Mouse (Mus musculus) lung, embryonic 14.5 days (tissue): ENCODE data around the gene Aff1. TPM values are rescaled to one million over a fixed set of nuclear protein-coding genes. Genes with fewer than 3 reads are reported as not detected.
A peak's percentile ranks its signal among the peaks of the same experiment; 100 is the strongest.

Source experiments
- ATAC-seq: fragments of 200-750 bp; cut with Nextera tagmentation; 2 replicates; pipeline ENCODE4 v1.8.0; 2017; ENCODE audit warnings: mild to moderate bottlenecking, moderate TSS enrichment, moderate library complexity; ENCODE audit not compliant: insufficient read depth
- DNase-seq: peaks from one replicate; pipeline ENCODE4 v3.0.0-alpha.2; 2015
- H3K27ac ChIP-seq: fragments of 300-500 bp; sonication (generic); 2 replicates; pipeline ENCODE4 v1.5.1; 2014; ENCODE audit warnings: low read depth, mild to moderate bottlenecking, moderate library complexity
- H3K27me3 ChIP-seq: fragments of 300-500 bp; sonication (generic); 2 replicates; pipeline ENCODE4 v1.6.1; 2014; ENCODE audit warnings: low read length, control low read depth; ENCODE audit not compliant: insufficient read depth
- H3K36me3 ChIP-seq: fragments of 300-500 bp; sonication (generic); 2 replicates; pipeline ENCODE4 v1.6.1; 2014; ENCODE audit warnings: control low read depth; ENCODE audit not compliant: insufficient read depth
- H3K4me1 ChIP-seq: fragments of 300-500 bp; sonication (generic); 2 replicates; pipeline ENCODE4 v1.6.1; 2014; ENCODE audit warnings: antibody characterized with exemption, control low read depth; ENCODE audit not compliant: insufficient read depth
- H3K4me2 ChIP-seq: fragments of 300-500 bp; sonication (generic); 2 replicates; pipeline ENCODE4 v1.6.1; 2014; ENCODE audit warnings: mild to moderate bottlenecking
- H3K4me3 ChIP-seq: fragments of 300-500 bp; sonication (generic); 2 replicates; pipeline ENCODE4 v1.5.1; 2014; ENCODE audit warnings: low read depth, low read length
- H3K9ac ChIP-seq: fragments of 300-500 bp; sonication (generic); 2 replicates; pipeline ENCODE4 v1.6.1; 2014
- H3K9me3 ChIP-seq: fragments of 300-500 bp; sonication (generic); 2 replicates; pipeline ENCODE4 v1.6.1; 2016; ENCODE audit warnings: low read depth, low read length, control low read depth
- CTCF ChIP-seq: IDR thresholded peaks from 2 replicates; pipeline ENCODE4 v1.5.1; 2016; ENCODE audit warnings: antibody characterized with exemption, low read depth
- WGBS: fragments of 180-500 bp; shearing (Covaris S2); extraction: QIAGEN DNeasy Blood & Tissue Kit; methylation state at CpG from one replicate; pipeline ENCODE4 v1.1.7; 2014; 5-methylcytosine and 5-hydroxymethylcytosine counted together
- polyA plus RNA-seq: library from polyadenylated mRNA; unstranded; fragments of >200 nt; fragmentation: Nextera tagmentation; extraction: Ambion mirVana; gene quantifications from 2 replicates; pipeline ENCODE4 v1.2.1, GENCODE M21; 2014

Aff1 gene
- polyA plus RNA-seq, 1 experiment from 2014 or later, result 7.1 TPM

- ATAC-seq (no peak), DNase-seq (no peak)
- Histone ChIP-seq H3K27me3 (no peaks in the 10 kb centered on the region), H3K9me3 (no peaks in the 10 kb centered on the region), H3K36me3 (peaks cover 32% of the 10 kb centered on the region), H3K4me1 (no peaks in the 10 kb centered on the region), H3K9ac (no peak overlapping the region), H3K27ac (no peak overlapping the region), H3K4me2 (no peak overlapping the region), H3K4me3 (no peak overlapping the region)
- TF ChIP-seq CTCF, result no peak
- 71% methylated on average over 8 of the region's 8 CpGs for WGBS
These were observed 156.4 kb downstream of the Aff1 start for GRCm38 (mm10) chr5:103848546-103848945.

GRCm38 (mm10) chr5:103852756-103853549, 160.8 kb downstream of the Aff1 start:
- no peak overlapping the region for H3K4me2 ChIP-seq
- no peak for TF ChIP-seq CTCF
- DNase-seq, result no peak
- no peak for ATAC-seq
- H3K4me3 ChIP-seq, result no peak overlapping the region
- WGBS, result 85% methylated on average over 4 of the region's 4 CpGs
- no peak overlapping the region for H3K9ac ChIP-seq
- no peaks in the 10 kb centered on the region for H3K9me3 ChIP-seq
- no peaks in the 10 kb centered on the region for H3K27me3 ChIP-seq
- H3K4me1 ChIP-seq, result no peaks in the 10 kb centered on the region
- H3K36me3 ChIP-seq, result peaks cover 23% of the 10 kb centered on the region
- H3K27ac ChIP-seq, result no peak overlapping the region

GRCm38 (mm10) chr5:103854041-103854806, 162.1 kb downstream of the Aff1 start:
- no peaks in the 10 kb centered on the region for H3K4me1 ChIP-seq

GRCm38 (mm10) chr5:103854807-103855194, 162.6 kb downstream of the Aff1 start:
- 87% methylated on average over 5 of the region's 5 CpGs for WGBS

More at GRCm38 (mm10) chr5:103854041-103854806, 162.1 kb downstream of the Aff1 start:
- Histone ChIP-seq H3K9ac (no peak overlapping the region), H3K4me2 (no peak overlapping the region), H3K27ac (no peak overlapping the region), H3K9me3 (no peaks in the 10 kb centered on the region), H3K27me3 (no peaks in the 10 kb centered on the region), H3K4me3 (no peak overlapping the region), H3K36me3 (peaks cover 21% of the 10 kb centered on the region)
- ATAC-seq, result peak; percentile 53
- no peak for TF ChIP-seq CTCF
- DNase-seq, result peak; percentile 44
- WGBS, result 64% methylated on average over 17 of the region's 17 CpGs

GRCm38 (mm10) chr5:103855483-103856211, 163.5 kb downstream of the Aff1 start:
- H3K4me3 ChIP-seq, result no peak overlapping the region
- no peak overlapping the region for H3K27ac ChIP-seq
- H3K4me1 ChIP-seq, result no peaks in the 10 kb centered on the region
- H3K36me3 ChIP-seq, result peaks cover 12% of the 10 kb centered on the region; the same call in 1 of the 2 replicates
- H3K27me3 ChIP-seq, result no peaks in the 10 kb centered on the region
- DNase-seq (no peak), ATAC-seq (peak; percentile 61)
- no peaks in the 10 kb centered on the region for H3K9me3 ChIP-seq
- H3K4me2 ChIP-seq, result no peak overlapping the region
- WGBS, result 62% methylated on average over 14 of the region's 14 CpGs
- H3K9ac ChIP-seq, result no peak overlapping the region
- no peak for TF ChIP-seq CTCF

More at GRCm38 (mm10) chr5:103854807-103855194, 162.6 kb downstream of the Aff1 start:
- no peak overlapping the region for H3K4me2 ChIP-seq
- H3K4me1 ChIP-seq, result no peaks in the 10 kb centered on the region
- no peak overlapping the region for H3K27ac ChIP-seq
- TF ChIP-seq CTCF, result no peak
- DNase-seq, result no peak
- no peak overlapping the region for H3K9ac ChIP-seq
- ATAC-seq, result no peak
- no peak overlapping the region for H3K4me3 ChIP-seq
- no peaks in the 10 kb centered on the region for H3K27me3 ChIP-seq
- H3K9me3 ChIP-seq, result no peaks in the 10 kb centered on the region
- peaks cover 15% of the 10 kb centered on the region for H3K36me3 ChIP-seq

- H3K9me3 ChIP-seq, result no peaks in the 10 kb centered on the region
- no peak overlapping the region for H3K9ac ChIP-seq
- H3K27ac ChIP-seq, result no peak overlapping the region
- no peak overlapping the region for H3K4me2 ChIP-seq
- peaks cover 9% of the 10 kb centered on the region; the same call in 1 of the 2 replicates for H3K36me3 ChIP-seq
- peak; percentile 49 for ATAC-seq
- H3K4me3 ChIP-seq, result no peak overlapping the region
- DNase-seq, result peak; percentile 94
- TF ChIP-seq CTCF, result peak; percentile 81
- WGBS, result 60% methylated on average over 5 of the region's 5 CpGs
- no peaks in the 10 kb centered on the region for H3K27me3 ChIP-seq
- H3K4me1 ChIP-seq, result no peaks in the 10 kb centered on the region
These were observed 164.3 kb downstream of the Aff1 start for GRCm38 (mm10) chr5:103856286-103857009.
